Mouse (Mus musculus) midbrain, embryonic 11.5 days (tissue): ENCODE measurements around the gene Heca. TPM values are rescaled to one million over a fixed set of nuclear protein-coding genes. Genes with fewer than 3 reads are reported as not detected.
"Not testable (repeated sequence)": the region's sequence is repeated elsewhere in the genome, so short reads cannot be mapped to it uniquely, and the experiment has no call there.

Source experiments
- ATAC-seq: fragments of 200-750 bp; cut with Nextera tagmentation; 2 replicates; pipeline ENCODE4 v1.8.0; 2017; ENCODE audit warnings: moderate TSS enrichment, moderate library complexity; ENCODE audit not compliant: low FRiP score
- DNase-seq: peaks from one replicate; pipeline ENCODE4 v3.0.0; 2015; ENCODE audit warnings: low spot score; ENCODE audit errors: missing footprints
- H3K27ac ChIP-seq: fragments of 300-500 bp; sonication (generic); 2 replicates; pipeline ENCODE4 v1.5.1; 2014; ENCODE audit warnings: low read depth, low read length
- H3K27me3 ChIP-seq: fragments of 300-500 bp; sonication (generic); 2 replicates; pipeline ENCODE4 v1.6.1; 2014; ENCODE audit warnings: mild to moderate bottlenecking, low read length, moderate library complexity, mixed read lengths; ENCODE audit not compliant: control insufficient read depth, insufficient read depth
- H3K36me3 ChIP-seq: fragments of 300-500 bp; sonication (generic); 2 replicates; pipeline ENCODE4 v1.6.1; 2014; ENCODE audit warnings: mild to moderate bottlenecking, low read length, moderate library complexity, mixed read lengths; ENCODE audit not compliant: control insufficient read depth, insufficient read depth
- H3K4me1 ChIP-seq: fragments of 300-500 bp; sonication (generic); 2 replicates; pipeline ENCODE4 v1.6.1; 2014; ENCODE audit warnings: low read length; ENCODE audit not compliant: control insufficient read depth, insufficient read depth
- H3K4me2 ChIP-seq: fragments of 300-500 bp; sonication (generic); 2 replicates; pipeline ENCODE4 v1.6.1; 2014; ENCODE audit warnings: mild to moderate bottlenecking, moderate library complexity
- H3K4me3 ChIP-seq: fragments of 300-500 bp; sonication (generic); 2 replicates; pipeline ENCODE4 v1.5.1; 2014; ENCODE audit warnings: low read depth, low read length
- H3K9ac ChIP-seq: fragments of 300-500 bp; sonication (generic); 2 replicates; pipeline ENCODE4 v1.6.1; 2014; ENCODE audit warnings: low read length
- H3K9me3 ChIP-seq: fragments of 300-500 bp; sonication (generic); 2 replicates; pipeline ENCODE4 v1.6.1; 2016; ENCODE audit warnings: low read length; ENCODE audit not compliant: control insufficient read depth
- WGBS: fragments of 180-500 bp; shearing (Covaris S2); extraction: QIAGEN DNeasy Blood & Tissue Kit; methylation state at CpG from one replicate; pipeline ENCODE4 v1.1.7; 2014; 5-methylcytosine and 5-hydroxymethylcytosine counted together
- polyA plus RNA-seq: library from polyadenylated mRNA; unstranded; fragments of >200 nt; fragmentation: Nextera tagmentation; extraction: Ambion mirVana; gene quantifications from 2 replicates; pipeline ENCODE4 v1.2.1, GENCODE M21; 2014

Gene Heca
- 4.3 and 4.5 TPM in 2 replicates for polyA plus RNA-seq

GRCm38 (mm10) chr10:17947960-17948730 lies at the start of gene Heca:
Heca (minus strand) TSS chr10:17948067.
- DNase-seq (peak; percentile 99), ATAC-seq (peak; percentile 97)
- H3K9me3 ChIP-seq: no peaks in the 10 kb centered on the region
- 14% methylated on average over 34 of the region's 50 CpGs for WGBS
- H3K27ac ChIP-seq: no peak within 1 kb of the TSS; the same call in 1 of the 2 replicates
- H3K4me3 ChIP-seq: peak within 1 kb of the TSS; percentile 88
- H3K36me3 ChIP-seq: no peaks in the 10 kb centered on the region
- H3K27me3 ChIP-seq: no peaks in the 10 kb centered on the region
- peaks cover 7% of the 10 kb centered on the region; the same call in 1 of the 2 replicates for H3K4me1 ChIP-seq
- H3K4me2 ChIP-seq: peak within 1 kb of the TSS; percentile 64
- H3K9ac ChIP-seq: peak within 1 kb of the TSS; percentile 80

- no peaks in the 10 kb centered on the region for H3K27me3 ChIP-seq
- WGBS: 82% methylated on average over 4 of the region's 4 CpGs
- no peak overlapping the region for H3K4me2 ChIP-seq
- H3K27ac ChIP-seq: no peak overlapping the region
- H3K4me1 ChIP-seq: no peaks in the 10 kb centered on the region
- ATAC-seq (no peak), DNase-seq (no peak)
- no peaks in the 10 kb centered on the region for H3K9me3 ChIP-seq
- H3K36me3 ChIP-seq: no peaks in the 10 kb centered on the region
- no peak overlapping the region for H3K4me3 ChIP-seq
- H3K9ac ChIP-seq: no peak overlapping the region
These were observed 42.7 kb upstream of the Heca start for GRCm38 (mm10) chr10:17990576-17990975.

GRCm38 (mm10) chr10:17989136-17989535 lies 41.3 kb upstream of the Heca start:
- Histone ChIP-seq H3K9me3 (no peaks in the 10 kb centered on the region), H3K27ac (no peak overlapping the region), H3K27me3 (no peaks in the 10 kb centered on the region), H3K9ac (no peak overlapping the region), H3K4me2 (no peak overlapping the region), H3K4me1 (no peaks in the 10 kb centered on the region), H3K4me3 (no peak overlapping the region), H3K36me3 (no peaks in the 10 kb centered on the region)
- ATAC-seq (no peak), DNase-seq (no peak)
- 84% methylated on average over 6 of the region's 6 CpGs for WGBS

GRCm38 (mm10) chr10:17987823-17988423 lies 40.1 kb upstream of the Heca start:
- no peak overlapping the region for H3K4me3 ChIP-seq
- no peaks in the 10 kb centered on the region for H3K36me3 ChIP-seq
- H3K27ac ChIP-seq: no peak overlapping the region
- H3K9ac ChIP-seq: no peak overlapping the region
- 85% methylated on average over 8 of the region's 8 CpGs for whole genome bisulfite sequencing
- ATAC-seq (no peak), DNase-seq (no peak)
- no peaks in the 10 kb centered on the region for H3K27me3 ChIP-seq
- H3K4me2 ChIP-seq: no peak overlapping the region
- H3K9me3 ChIP-seq: no peaks in the 10 kb centered on the region
- no peaks in the 10 kb centered on the region for H3K4me1 ChIP-seq

- H3K27me3 ChIP-seq: no peaks in the 10 kb centered on the region
- no peaks in the 10 kb centered on the region for H3K36me3 ChIP-seq
- ATAC-seq: no peak
- no peaks in the 10 kb centered on the region for H3K4me1 ChIP-seq
- no peaks in the 10 kb centered on the region for H3K9me3 ChIP-seq
- H3K4me3 ChIP-seq: no peak overlapping the region
- H3K27ac ChIP-seq: no peak overlapping the region
- H3K4me2 ChIP-seq: no peak overlapping the region
- H3K9ac ChIP-seq: no peak overlapping the region
- WGBS: 96% methylated on average over 2 of the region's 2 CpGs
- DNase-seq: no peak
These were observed 35.4 kb upstream of the Heca start for GRCm38 (mm10) chr10:17983313-17983712.

- Histone ChIP-seq H3K9ac (no peak overlapping the region), H3K27ac (no peak overlapping the region), H3K36me3 (no peaks in the 10 kb centered on the region), H3K4me1 (no peaks in the 10 kb centered on the region), H3K27me3 (no peaks in the 10 kb centered on the region), H3K4me2 (no peak overlapping the region), H3K9me3 (no peaks in the 10 kb centered on the region), H3K4me3 (no peak overlapping the region)
- DNase-seq: no peak
- 94% methylated on average over 4 of the region's 4 CpGs for WGBS
- no peak for ATAC-seq
These were observed 18.2 kb upstream of the Heca start for GRCm38 (mm10) chr10:17966090-17966489.

- WGBS: 90% methylated on average over 5 of the region's 5 CpGs
- no peak overlapping the region for H3K4me2 ChIP-seq
- H3K36me3 ChIP-seq: no peaks in the 10 kb centered on the region
- ATAC-seq (no peak), DNase-seq (no peak)
- peaks cover 7% of the 10 kb centered on the region; the same call in 1 of the 2 replicates for H3K4me1 ChIP-seq
- no peaks in the 10 kb centered on the region for H3K27me3 ChIP-seq
- H3K9me3 ChIP-seq: no peaks in the 10 kb centered on the region
- no peak overlapping the region for H3K9ac ChIP-seq
- no peak overlapping the region for H3K27ac ChIP-seq
- H3K4me3 ChIP-seq: no peak overlapping the region
These were observed 2.9 kb upstream of the Heca start for GRCm38 (mm10) chr10:17950761-17951160.

- Histone ChIP-seq H3K27me3 (no peaks in the 10 kb centered on the region), H3K9me3 (no peaks in the 10 kb centered on the region), H3K4me2 (peak overlapping the region; percentile 64), H3K36me3 (no peaks in the 10 kb centered on the region), H3K4me3 (peak overlapping the region; percentile 88), H3K9ac (peak overlapping the region; percentile 80), H3K4me1 (peaks cover 7% of the 10 kb centered on the region; the same call in 1 of the 2 replicates), H3K27ac (no peak overlapping the region; the same call in 1 of the 2 replicates)
- ATAC-seq (peak; percentile 74), DNase-seq (peak; percentile 93)
- WGBS: under 1% methylated on average over 76 of the region's 110 CpGs
These were observed 526 bp downstream of the Heca start for GRCm38 (mm10) chr10:17947175-17947906.

- H3K4me1 ChIP-seq, H3K27ac ChIP-seq, ATAC-seq, H3K36me3 ChIP-seq, DNase-seq, H3K9me3 ChIP-seq, H3K27me3 ChIP-seq: not testable (repeated sequence)
- Histone ChIP-seq H3K9ac (peak overlapping the region; percentile 80), H3K4me3 (peak overlapping the region; percentile 88), H3K4me2 (peak overlapping the region; percentile 64)
- 0% methylated on average over 4 of the region's 4 CpGs for WGBS
These were observed 1.1 kb downstream of the Heca start for GRCm38 (mm10) chr10:17946799-17947174.
